Mouse (Mus musculus) heart, postnatal 10 days (tissue): ENCODE results near the gene Rbfox2. TPM values are rescaled to one million over a fixed set of nuclear protein-coding genes. Genes with fewer than 3 reads are reported as not detected.

ENCODE experiments used
- DNase-seq, 2 experiments: peaks; one replicate each; pipeline ENCODE4 v3.0.0; 2021
- intact Hi-C: fragments of 180-260 bp; cut with DNase I; formaldehyde crosslinking; loops from one replicate; pipeline ENCODE4 v1.15.1; 2025
- total RNA-seq, 2 experiments: library from RNA; stranded (reverse); gene quantifications; 2 replicates each; pipeline ENCODE4 v1.2.3; 2021

The Rbfox2 gene
- total RNA-seq, 2 experiments from 2014 or later: 134 to 153 TPM

DNA sequence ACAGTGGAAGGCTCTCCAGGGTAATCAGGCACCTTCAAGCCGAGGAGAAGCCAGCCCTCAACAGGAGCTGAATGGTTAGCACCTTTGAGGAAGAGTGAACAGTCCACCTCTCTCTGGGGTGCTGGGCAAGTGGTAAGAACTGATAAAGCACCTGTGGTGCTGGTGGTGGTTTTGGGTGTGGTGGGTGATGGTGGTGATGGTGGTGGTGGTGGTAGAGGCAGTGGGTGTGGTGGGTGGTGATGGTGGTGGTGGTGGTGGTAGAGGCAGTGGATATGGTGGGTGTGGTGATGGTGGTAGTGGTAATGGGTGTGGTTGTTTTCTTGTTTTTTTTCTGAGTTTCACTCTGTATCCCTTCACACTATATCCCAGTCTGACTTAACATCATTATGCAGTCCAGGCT, 253.8 kb downstream of the Rbfox2 start:
- no peak for DNase-seq
- intact Hi-C loops: no loop called here

DNA sequence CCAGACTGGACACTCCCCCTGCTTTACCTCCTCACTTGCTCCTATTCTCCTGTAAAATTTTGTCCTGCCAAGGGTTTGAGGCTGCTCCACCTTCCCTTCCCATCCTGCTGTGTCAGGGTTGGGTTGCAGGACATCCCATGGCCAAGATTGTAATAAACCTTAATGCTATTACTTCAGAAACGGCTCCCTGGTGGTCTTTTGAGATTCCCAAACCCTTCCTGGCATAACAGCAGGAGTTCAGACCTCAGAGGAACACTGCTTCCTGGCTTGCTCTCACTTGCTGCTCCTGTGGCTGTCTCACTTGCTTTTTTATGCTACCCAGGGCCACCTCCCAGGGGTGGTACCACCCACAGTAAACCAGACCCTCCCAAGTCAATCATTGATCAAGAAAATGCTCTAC, 254.6 kb downstream of the Rbfox2 start:
- DNase-seq: no peak
- intact Hi-C loops: no loop called here

DNA sequence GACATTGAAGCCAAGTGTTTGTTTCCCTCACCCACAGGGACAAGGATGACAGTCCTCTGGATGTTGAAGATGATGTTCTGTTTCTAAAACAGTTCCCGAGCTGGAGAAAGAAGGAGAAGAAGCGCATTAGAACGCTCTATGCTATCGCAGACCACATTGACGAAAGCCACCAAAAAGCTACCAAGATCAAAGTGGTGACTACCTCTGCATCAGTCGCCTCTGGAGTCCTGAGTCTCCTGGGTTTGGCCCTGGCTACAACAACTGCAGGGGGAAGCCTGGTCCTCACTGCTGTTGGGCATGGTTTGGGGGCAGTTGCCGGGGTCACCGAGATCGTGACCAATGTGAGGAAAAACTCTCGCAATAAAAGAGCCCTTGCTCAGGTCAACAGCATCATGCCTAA, 256.2 kb downstream of the Rbfox2 start, which contains the start of gene Mb:
Gene Mb, minus strand, starts transcription at position 101 of the 400 bp plus-strand sequence.
- intact Hi-C loops: no loop called here
- DNase-seq: no peak

DNA sequence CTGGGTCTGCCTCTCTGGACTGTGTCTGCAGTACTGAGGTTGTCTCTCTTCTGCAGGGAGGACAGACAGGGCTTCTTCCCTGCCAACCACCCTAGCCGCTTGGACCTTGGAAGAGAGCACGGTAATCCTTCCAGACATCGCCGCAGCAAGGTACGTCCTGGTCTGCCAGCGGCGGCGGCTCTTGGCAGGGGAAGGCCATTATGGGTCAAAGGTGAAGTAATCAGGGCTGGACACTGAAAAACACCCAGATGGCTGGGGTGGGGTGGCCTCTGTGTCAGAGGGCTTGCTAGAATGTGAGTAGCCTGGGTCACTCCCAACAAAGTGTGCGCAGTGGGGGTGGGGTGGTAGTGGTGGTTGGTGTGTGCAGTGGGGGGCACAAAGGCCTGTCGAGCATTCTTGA, 261.2 kb downstream of the Rbfox2 start:
- DNase-seq: peak in 1 of 2 experiments; percentile 21
- intact Hi-C loops: no loop called here

- intact Hi-C loops: no loop called here
- DNase-seq: no peak
These were observed 262.0 kb downstream of the Rbfox2 start, which contains the start of gene Apol6 for GRCm38 (mm10) chr15:77044597-77045320. Gene Apol6 (plus strand): TSS chr15:77044729.

- no peak for DNase-seq
- intact Hi-C loops: no loop called here
These were observed 266.0 kb downstream of the Rbfox2 start for GRCm38 (mm10) chr15:77040784-77041183.

GRCm38 (mm10) chr15:77039211-77039700, 267.5 kb downstream of the Rbfox2 start:
- DNase-seq: no peak
- intact Hi-C loops: loop anchor here (2.0 to 5.0 kb wide), 3 partner anchors 30 to 330 kb away; no protein-coding TSS in a partner anchor

- DNase-seq: peak; percentile 88 to 89
- intact Hi-C loops: loop anchor here (2.0 to 5.0 kb wide), 3 partner anchors 31 to 331 kb away; no protein-coding TSS in a partner anchor
These were observed 269.3 kb downstream of the Rbfox2 start for GRCm38 (mm10) chr15:77037278-77038161.

- intact Hi-C loops: loop anchor here (5.0 kb wide), 1 partner anchor 115 kb away; no protein-coding TSS in a partner anchor
- no peak for DNase-seq
These were observed 269.9 kb downstream of the Rbfox2 start for GRCm38 (mm10) chr15:77036989-77037277.

DNA sequence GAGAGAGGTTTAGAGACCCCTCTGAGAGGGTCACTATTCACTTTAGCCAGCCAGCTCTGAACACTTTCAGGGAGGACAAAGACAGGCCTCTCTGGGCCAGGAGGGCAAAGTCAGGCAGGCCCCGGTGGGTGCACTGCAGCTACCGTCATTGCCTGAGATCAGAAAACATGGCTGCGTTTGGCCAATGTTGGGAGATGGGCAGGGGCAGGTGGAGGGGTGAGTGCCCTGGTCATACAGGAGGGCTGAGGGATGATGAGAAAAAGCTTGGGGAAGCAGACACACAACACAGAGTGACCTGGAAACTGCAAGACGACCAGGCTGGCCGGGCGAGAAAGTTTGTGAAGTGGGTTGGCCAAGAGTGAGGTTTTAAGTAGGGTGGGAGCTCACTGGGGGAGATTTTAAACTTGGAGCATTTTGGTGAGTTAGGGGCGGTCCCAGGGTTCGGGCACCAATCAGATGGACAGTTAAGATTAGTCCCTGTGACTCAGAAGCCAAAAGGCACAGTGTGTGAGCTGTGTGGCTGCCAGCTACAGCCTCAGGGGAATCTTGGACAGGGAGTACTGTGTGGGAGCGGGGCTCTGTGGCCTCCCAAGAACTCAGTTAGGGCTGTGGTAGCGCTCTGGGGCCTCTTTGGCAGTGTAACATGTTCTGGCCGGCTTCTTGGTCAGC, 270.4 kb downstream of the Rbfox2 start:
- intact Hi-C loops: loop anchor here (5.0 kb wide), 1 partner anchor 116 kb away; no protein-coding TSS in a partner anchor

GRCm38 (mm10) chr15:77035643-77036042, 271.2 kb downstream of the Rbfox2 start:
- no peak for DNase-seq
- intact Hi-C loops: loop anchor here (5.0 kb wide), 1 partner anchor 117 kb away; no protein-coding TSS in a partner anchor

More for the DNA sequence above, 270.4 kb downstream of the Rbfox2 start:
- DNase-seq: peak; percentile 90 to 91

DNA sequence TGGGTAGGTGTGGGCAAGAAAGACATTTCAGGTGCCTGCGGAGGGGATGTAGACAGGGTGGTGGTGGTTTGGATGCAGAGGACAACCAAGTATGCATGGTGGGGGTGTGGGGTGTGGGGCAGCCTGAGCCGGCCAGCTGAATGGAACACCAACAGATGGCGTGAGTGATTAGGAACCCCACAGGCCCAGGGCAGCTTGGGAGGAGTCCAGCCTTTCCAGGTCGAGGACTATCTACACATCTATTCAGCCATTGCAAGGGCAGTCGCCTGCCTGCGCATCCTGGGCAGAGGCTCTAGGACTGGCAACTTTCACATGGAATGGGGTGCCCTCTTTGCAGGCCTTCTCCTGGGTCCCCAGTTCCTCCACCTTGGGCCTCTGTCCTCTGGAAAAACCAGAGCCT, 272.3 kb downstream of the Rbfox2 start:
- no peak for DNase-seq
- intact Hi-C loops: no loop called here

GRCm38 (mm10) chr15:77031271-77031670, 275.5 kb downstream of the Rbfox2 start:
- intact Hi-C loops: no loop called here
- no peak for DNase-seq

DNA sequence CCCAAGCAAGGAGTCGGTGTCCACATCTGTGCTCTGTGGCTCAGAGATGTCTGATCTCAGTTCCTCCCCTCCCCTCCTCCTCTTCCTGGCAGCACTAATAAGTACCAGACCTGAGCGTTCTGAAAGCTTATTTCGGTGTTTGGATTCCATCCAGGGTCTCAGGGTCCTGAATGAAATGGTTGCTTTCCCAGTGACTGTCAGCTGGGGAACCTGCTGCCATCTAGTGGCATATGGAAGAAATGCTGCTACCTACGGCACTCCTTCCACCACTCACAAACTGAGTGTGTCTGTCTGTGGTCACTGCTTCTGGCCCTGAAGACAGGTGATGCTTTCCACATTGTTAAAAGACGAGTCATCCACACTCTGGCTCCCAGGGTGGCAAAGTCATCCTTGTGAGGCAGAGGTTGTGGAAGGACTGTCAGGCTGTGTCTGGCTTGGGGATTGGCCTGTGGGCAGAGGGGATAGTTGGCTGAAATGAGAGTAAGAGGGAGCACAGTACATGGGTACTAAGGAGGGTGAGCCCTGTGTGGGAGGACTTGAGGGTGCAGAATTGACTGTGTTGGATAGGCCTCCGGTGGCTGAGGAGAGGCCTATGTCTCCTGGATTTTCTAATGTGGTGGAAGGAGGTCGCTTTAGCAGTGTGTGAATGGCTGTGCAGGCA, 277.3 kb downstream of the Rbfox2 start:
- peak; percentile 88 to 89 for DNase-seq
- intact Hi-C loops: loop anchor here (5.0 kb wide), 2 partner anchors 38 to 313 kb away; no protein-coding TSS in a partner anchor

Other genes with a start within 250 kb of the Rbfox2 start
- gene Apol7a, start 92.1 kb upstream of the Rbfox2 start, total RNA-seq: under 1 TPM; 0.17 to 0.34 TPM
- under 1 TPM in 1 of 2 experiments, not detected in 1; 0.17 TPM for gene Apol9a, start 104.1 kb upstream of the Rbfox2 start, total RNA-seq
- under 1 TPM in 1 of 2 experiments, not detected in 1; 0.29 TPM for gene Apol7b, start 140.5 kb upstream of the Rbfox2 start, total RNA-seq
- not detected for gene Apol10a, start 170.0 kb upstream of the Rbfox2 start, total RNA-seq
- gene Apol11a, start 201.3 kb upstream of the Rbfox2 start, total RNA-seq: not detected
- gene Apol7c, start 226.3 kb upstream of the Rbfox2 start, total RNA-seq: not detected